Mouse (Mus musculus) neural tube, embryonic 11.5 days (tissue): ENCODE data around the gene Mmel1. TPM values are rescaled to one million over a fixed set of nuclear protein-coding genes. Genes with fewer than 3 reads are reported as not detected.
A peak's percentile ranks its signal among the peaks of the same experiment; 100 is the strongest.

Source experiments
- ATAC-seq: fragments of 200-750 bp; cut with Nextera tagmentation; 2 replicates; pipeline ENCODE4 v1.8.0; 2017; ENCODE audit warnings: moderate number of reproducible peaks, mild to moderate bottlenecking, moderate TSS enrichment, moderate library complexity; ENCODE audit not compliant: insufficient read depth, low FRiP score, low TSS enrichment
- DNase-seq: peaks from one replicate; pipeline ENCODE4 v3.0.0-alpha.2; 2015; ENCODE audit warnings: low spot score
- H3K27ac ChIP-seq: fragments of 300-500 bp; sonication (generic); 2 replicates; pipeline ENCODE4 v1.5.1; 2014; ENCODE audit warnings: low read depth, mild to moderate bottlenecking, low read length
- H3K27me3 ChIP-seq: fragments of 300-500 bp; sonication (generic); 2 replicates; pipeline ENCODE4 v1.6.1; 2014; ENCODE audit warnings: mild to moderate bottlenecking, low read length, mixed read lengths; ENCODE audit not compliant: control insufficient read depth, insufficient read depth
- H3K36me3 ChIP-seq: fragments of 300-500 bp; sonication (generic); 2 replicates; pipeline ENCODE4 v1.6.1; 2014; ENCODE audit warnings: mild to moderate bottlenecking, low read length, moderate library complexity, mixed read lengths; ENCODE audit not compliant: control insufficient read depth, insufficient read depth
- H3K4me1 ChIP-seq: fragments of 300-500 bp; sonication (generic); 2 replicates; pipeline ENCODE4 v1.6.1; 2014; ENCODE audit warnings: low read length, mixed read lengths; ENCODE audit not compliant: control insufficient read depth, insufficient read depth
- H3K4me2 ChIP-seq: fragments of 300-500 bp; sonication (generic); 2 replicates; pipeline ENCODE4 v1.6.1; 2014; ENCODE audit warnings: low read depth, mild to moderate bottlenecking, moderate library complexity
- H3K4me3 ChIP-seq: fragments of 300-500 bp; sonication (generic); 2 replicates; pipeline ENCODE4 v1.5.1; 2014; ENCODE audit warnings: low read depth, low read length
- H3K9ac ChIP-seq: fragments of 300-500 bp; sonication (generic); 2 replicates; pipeline ENCODE4 v1.6.1; 2014; ENCODE audit warnings: mild to moderate bottlenecking, low read length
- H3K9me3 ChIP-seq: fragments of 300-500 bp; sonication (generic); 2 replicates; pipeline ENCODE4 v1.6.1; 2016; ENCODE audit warnings: low read length; ENCODE audit not compliant: control insufficient read depth
- WGBS: fragments of 180-500 bp; shearing (Covaris S2); extraction: QIAGEN DNeasy Blood & Tissue Kit; methylation state at CpG from one replicate; pipeline ENCODE4 v1.1.7; 2014; 5-methylcytosine and 5-hydroxymethylcytosine counted together
- polyA plus RNA-seq: library from polyadenylated mRNA; unstranded; fragments of >200 nt; fragmentation: Nextera tagmentation; extraction: Ambion mirVana; gene quantifications from 2 replicates; pipeline ENCODE4 v1.2.1, GENCODE M21; 2014

Mmel1 gene
- 0.50 and 0.72 TPM in 2 replicates for polyA plus RNA-seq

GRCm38 (mm10) chr4:154869440-154869839 is at the start of gene Mmel1:
Gene Mmel1, plus strand, starts transcription at chr4:154869585.
- 87% methylated on average over 7 of the region's 7 CpGs for WGBS
- Histone ChIP-seq H3K27me3 (0 out of 2 replicates have a peak, but pooled peaks cover 4% of the 10 kb centered on the region), H3K4me1 (peaks cover 4% of the 10 kb centered on the region), H3K9ac (no peak within 1 kb of the TSS), H3K27ac (no peak within 1 kb of the TSS), H3K36me3 (no peaks in the 10 kb centered on the region), H3K4me3 (no peak within 1 kb of the TSS), H3K9me3 (no peaks in the 10 kb centered on the region), H3K4me2 (no peak within 1 kb of the TSS)
- no peak for ATAC-seq
- DNase-seq, result no peak

DNA sequence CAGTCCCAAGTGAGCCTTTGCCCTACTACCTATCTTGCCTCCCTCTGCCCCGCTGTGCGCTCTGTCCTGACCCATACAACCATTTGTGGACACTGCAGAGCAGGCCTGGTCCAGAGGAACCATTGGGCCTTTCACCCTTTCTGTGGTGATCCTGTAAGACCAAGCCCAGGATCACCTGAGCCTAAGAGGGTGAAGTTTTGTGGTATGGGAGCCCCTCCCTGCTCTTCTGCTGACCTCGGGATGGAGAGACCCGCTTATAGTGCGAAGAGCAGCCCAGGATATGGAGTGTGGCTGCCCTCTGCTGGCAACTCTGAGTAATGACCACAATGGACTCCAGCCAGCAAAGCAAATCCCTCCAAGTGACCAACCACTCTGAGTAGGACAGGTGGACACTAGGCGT is 43.7 kb upstream of the Mmel1 start:
- H3K9me3 ChIP-seq, result no peaks in the 10 kb centered on the region
- no peak overlapping the region for H3K9ac ChIP-seq
- DNase-seq, result peak; percentile 80
- H3K4me2 ChIP-seq, result no peak overlapping the region
- H3K4me3 ChIP-seq, result no peak overlapping the region
- no peak overlapping the region for H3K27ac ChIP-seq
- H3K27me3 ChIP-seq, result no peaks in the 10 kb centered on the region
- ATAC-seq, result peak; percentile 53
- 33% methylated on average over 6 of the region's 6 CpGs for WGBS
- no peaks in the 10 kb centered on the region for H3K36me3 ChIP-seq
- 0 out of 2 replicates have a peak, but pooled peaks cover 6% of the 10 kb centered on the region for H3K4me1 ChIP-seq

GRCm38 (mm10) chr4:154826224-154826623 is 43.2 kb upstream of the Mmel1 start:
- H3K9ac ChIP-seq, result no peak overlapping the region
- H3K27ac ChIP-seq, result no peak overlapping the region
- no peak overlapping the region for H3K4me3 ChIP-seq
- 57% methylated on average over 7 of the region's 7 CpGs for WGBS
- DNase-seq, result no peak
- no peak for ATAC-seq
- no peaks in the 10 kb centered on the region for H3K27me3 ChIP-seq
- no peaks in the 10 kb centered on the region for H3K9me3 ChIP-seq
- H3K4me2 ChIP-seq, result no peak overlapping the region
- 0 out of 2 replicates have a peak, but pooled peaks cover 6% of the 10 kb centered on the region for H3K4me1 ChIP-seq
- no peaks in the 10 kb centered on the region for H3K36me3 ChIP-seq

- WGBS, result 85% methylated on average over 7 of the region's 7 CpGs
- Histone ChIP-seq H3K4me3 (no peak overlapping the region), H3K4me1 (0 out of 2 replicates have a peak, but pooled peaks cover 6% of the 10 kb centered on the region), H3K9me3 (no peaks in the 10 kb centered on the region), H3K36me3 (no peaks in the 10 kb centered on the region), H3K9ac (no peak overlapping the region), H3K27ac (no peak overlapping the region), H3K4me2 (no peak overlapping the region), H3K27me3 (no peaks in the 10 kb centered on the region)
- DNase-seq (no peak), ATAC-seq (no peak)
These were observed 42.2 kb upstream of the Mmel1 start for GRCm38 (mm10) chr4:154827181-154827580.

DNA sequence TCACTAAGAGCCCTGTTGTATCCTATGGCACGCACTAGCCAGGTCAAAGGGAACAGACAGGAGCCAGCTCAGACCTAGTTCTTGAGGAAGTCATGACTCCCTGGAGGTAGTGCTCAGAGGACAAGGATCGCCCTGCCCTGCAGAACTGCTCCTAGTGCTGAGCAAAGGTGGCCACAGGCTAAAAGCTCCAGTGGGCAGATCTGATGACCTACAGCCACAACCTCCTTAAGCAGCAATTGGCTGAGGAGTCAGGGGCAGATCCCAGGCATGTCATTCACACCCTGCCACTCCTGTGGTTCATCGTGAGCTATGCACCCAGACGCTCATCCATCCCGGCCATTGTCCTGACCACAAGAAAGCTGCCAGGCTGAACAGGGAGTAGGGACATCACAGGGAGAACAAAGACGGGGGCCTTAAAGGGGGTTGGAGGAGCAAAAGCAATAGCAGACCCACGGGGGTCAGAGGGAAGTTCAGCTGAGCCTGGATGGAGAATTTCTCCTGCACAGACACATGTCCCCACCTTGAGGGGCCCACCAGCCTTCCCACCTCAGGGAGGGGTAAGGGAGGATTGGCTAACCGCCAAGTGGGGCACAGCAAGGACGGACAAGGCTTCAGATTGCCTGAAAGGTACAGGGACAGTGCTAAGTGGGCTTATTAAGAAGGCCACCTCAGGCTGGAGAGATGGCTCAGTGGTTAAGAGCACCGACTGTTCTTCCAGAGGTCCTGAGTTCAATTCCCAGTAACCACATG is 41.3 kb upstream of the Mmel1 start:
- H3K4me1 ChIP-seq, result 0 out of 2 replicates have a peak, but pooled peaks cover 6% of the 10 kb centered on the region
- H3K4me2 ChIP-seq, result no peak overlapping the region
- H3K9me3 ChIP-seq, result no peaks in the 10 kb centered on the region
- H3K27me3 ChIP-seq, result no peaks in the 10 kb centered on the region
- no peak overlapping the region for H3K27ac ChIP-seq
- WGBS, result 41% methylated on average over 10 of the region's 10 CpGs
- H3K36me3 ChIP-seq, result no peaks in the 10 kb centered on the region
- no peak overlapping the region for H3K4me3 ChIP-seq
- no peak for ATAC-seq
- H3K9ac ChIP-seq, result no peak overlapping the region
- no peak for DNase-seq

DNA sequence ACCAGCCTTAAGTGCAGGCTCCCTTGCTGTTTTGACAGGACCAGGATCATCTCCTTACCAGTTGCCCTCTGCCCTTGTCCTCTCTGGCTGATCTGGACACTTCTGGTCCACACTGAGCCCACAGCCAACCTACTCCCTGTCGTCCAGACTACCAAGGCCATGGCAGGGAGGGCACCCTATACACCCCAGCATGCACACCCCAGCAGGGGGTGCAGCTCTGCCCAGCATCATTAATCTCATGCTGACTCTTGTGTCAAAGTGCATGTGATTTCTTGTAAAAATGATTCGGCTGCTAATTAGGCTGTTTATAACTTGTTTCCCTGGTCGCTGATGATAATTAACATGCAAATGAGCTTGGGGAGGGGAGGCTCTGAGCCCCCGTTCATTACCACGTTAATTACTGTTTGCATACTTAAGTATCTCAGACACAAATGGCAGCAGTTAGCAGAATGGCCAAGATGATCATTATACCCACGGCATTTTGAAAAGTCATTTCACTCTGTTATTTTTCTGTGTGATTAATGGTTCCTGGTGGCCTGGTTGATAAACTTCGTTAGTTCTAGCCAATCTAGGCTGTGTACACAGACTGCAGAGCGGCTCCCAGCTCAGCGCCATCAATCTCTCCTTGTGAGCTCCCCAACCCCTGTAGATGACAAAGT is 37.3 kb upstream of the Mmel1 start:
- no peak overlapping the region for H3K9ac ChIP-seq
- H3K9me3 ChIP-seq, result no peaks in the 10 kb centered on the region
- no peak overlapping the region for H3K27ac ChIP-seq
- 0 out of 2 replicates have a peak, but pooled peaks cover 6% of the 10 kb centered on the region for H3K4me1 ChIP-seq
- H3K4me2 ChIP-seq, result no peak overlapping the region
- DNase-seq, result no peak
- WGBS, result 48% methylated on average over 9 of the region's 9 CpGs
- H3K27me3 ChIP-seq, result no peaks in the 10 kb centered on the region
- no peak overlapping the region for H3K4me3 ChIP-seq
- ATAC-seq, result no peak
- no peaks in the 10 kb centered on the region for H3K36me3 ChIP-seq

DNA sequence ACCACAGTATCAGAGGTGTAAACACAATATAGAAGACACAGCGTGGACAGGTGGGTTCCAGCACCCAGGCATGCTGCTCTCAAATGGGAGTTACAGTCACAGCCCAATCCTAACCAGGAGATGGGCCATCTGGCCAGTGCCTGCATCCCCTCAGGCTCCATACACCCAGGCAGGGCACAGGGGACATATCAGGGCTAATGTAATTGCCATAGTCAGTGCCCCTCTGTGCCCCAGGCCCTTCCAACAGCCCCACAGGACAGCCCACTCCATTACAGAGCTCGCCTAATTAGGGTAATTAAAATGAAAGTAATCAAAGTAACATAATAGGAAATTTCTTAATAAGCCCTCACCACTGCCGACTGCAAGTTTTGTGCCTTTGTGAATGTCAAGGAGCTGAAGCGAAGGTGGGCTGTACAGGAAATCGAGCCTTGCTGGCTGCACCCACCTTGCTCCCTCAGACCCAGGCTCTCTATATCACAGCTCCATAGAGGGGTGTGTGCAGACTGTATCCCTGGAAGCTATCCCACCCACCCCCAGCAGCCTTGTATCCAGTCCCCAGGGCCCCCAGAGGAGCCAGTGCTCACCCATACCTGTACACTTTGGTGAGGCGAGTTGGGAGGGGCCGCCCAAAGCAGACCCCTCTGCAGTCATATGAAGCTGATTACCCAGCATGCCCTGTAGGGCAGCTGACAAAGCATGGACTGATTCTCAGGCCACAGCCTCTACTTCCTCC is 33.0 kb upstream of the Mmel1 start:
- H3K9me3 ChIP-seq, result no peaks in the 10 kb centered on the region
- H3K4me3 ChIP-seq, result no peak overlapping the region
- peak; percentile 10 for DNase-seq
- no peak for ATAC-seq
- H3K27ac ChIP-seq, result no peak overlapping the region
- H3K36me3 ChIP-seq, result no peaks in the 10 kb centered on the region
- H3K9ac ChIP-seq, result no peak overlapping the region
- no peaks in the 10 kb centered on the region for H3K4me1 ChIP-seq
- H3K27me3 ChIP-seq, result no peaks in the 10 kb centered on the region
- 71% methylated on average over 7 of the region's 7 CpGs for WGBS
- no peak overlapping the region for H3K4me2 ChIP-seq

GRCm38 (mm10) chr4:154837170-154837569 is 32.2 kb upstream of the Mmel1 start, which contains the start of gene Ttc34:
Gene Ttc34, plus strand, starts transcription at chr4:154837459.
- DNase-seq, result peak; percentile 59
- WGBS, result 83% methylated on average over 2 of the region's 2 CpGs

More at GRCm38 (mm10) chr4:154837170-154837569, 32.2 kb upstream of the Mmel1 start, which contains the start of gene Ttc34:
- no peak within 1 kb of the TSS for H3K27ac ChIP-seq
- H3K36me3 ChIP-seq, result no peaks in the 10 kb centered on the region
- no peaks in the 10 kb centered on the region for H3K4me1 ChIP-seq
- H3K4me2 ChIP-seq, result no peak within 1 kb of the TSS
- H3K27me3 ChIP-seq, result no peaks in the 10 kb centered on the region
- no peaks in the 10 kb centered on the region for H3K9me3 ChIP-seq
- no peak within 1 kb of the TSS for H3K4me3 ChIP-seq
- no peak within 1 kb of the TSS for H3K9ac ChIP-seq
- ATAC-seq, result no peak
